Mouse (Mus musculus): ENCODE data around the gene Ccdc171. TPM values are rescaled to one million over a fixed set of nuclear protein-coding genes. Genes with fewer than 3 reads are reported as not detected.
"Not testable (repeated sequence)": the region's sequence is repeated elsewhere in the genome, so short reads cannot be mapped to it uniquely, and the experiment has no call there.

Ccdc171 gene
- polyA plus RNA-seq, 1 experiment from 2014 or later = 4.6 TPM

DNA sequence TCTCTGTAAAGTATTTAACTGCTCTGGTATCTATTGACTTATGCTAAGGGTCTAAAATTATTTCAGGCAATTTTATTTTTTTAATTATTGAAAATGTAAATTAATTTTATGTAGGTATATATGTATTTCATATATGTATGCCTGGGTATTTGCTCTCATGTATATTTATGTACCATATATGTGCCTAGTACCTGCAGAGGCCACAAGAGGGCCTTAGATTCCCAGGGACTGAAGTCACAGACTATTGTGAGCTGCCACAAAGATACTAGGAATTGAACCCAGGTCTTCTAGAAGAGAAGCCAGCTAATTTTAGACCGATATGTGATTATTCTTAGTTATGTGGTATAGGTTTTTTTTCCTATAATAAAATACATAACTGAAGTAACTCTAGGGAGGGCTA, 62.2 kb downstream of the Ccdc171 start:
- Histone ChIP-seq H3K4me3 (no peak overlapping the region), H3K27me3 (no peaks in the 10 kb centered on the region), H3K27ac (no peak overlapping the region), H3K4me2 (replicated peaks) (no peak overlapping the region), H3K9me3 (no peaks in the 10 kb centered on the region), H3K4me1 (no peaks in the 10 kb centered on the region), H3K9ac (no peak overlapping the region), H3K36me3 (no peaks in the 10 kb centered on the region)
- ATAC-seq (ENCODE audit: low FRiP score, low read depth) = no peak
- WGBS = 100% methylated on average over 1 of the region's 1 CpGs

DNA sequence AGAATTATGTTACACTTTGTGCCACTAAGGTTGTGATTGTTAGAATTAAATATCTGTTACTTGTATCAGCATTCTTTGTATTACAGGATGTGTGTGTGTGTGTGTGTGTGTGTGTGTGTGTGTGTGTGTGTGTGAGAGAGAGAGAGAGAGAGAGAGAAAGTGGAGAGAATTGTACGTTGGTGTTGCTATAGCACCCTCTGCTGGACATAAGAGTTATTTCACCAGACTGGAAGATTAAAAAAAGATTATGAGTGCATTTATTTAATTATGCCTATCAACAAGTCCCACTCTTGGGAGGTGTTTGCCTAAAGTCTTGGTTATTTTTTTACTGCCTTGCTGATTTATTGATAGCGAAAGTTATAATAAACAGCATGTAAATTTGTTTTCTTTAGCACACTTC, 71.1 kb downstream of the Ccdc171 start:
- Histone ChIP-seq H3K36me3 (no peaks in the 10 kb centered on the region), H3K4me2 (replicated peaks) (no peak overlapping the region), H3K4me1 (no peaks in the 10 kb centered on the region), H3K4me3 (no peak overlapping the region), H3K9me3 (no peaks in the 10 kb centered on the region), H3K27ac (no peak overlapping the region), H3K27me3 (no peaks in the 10 kb centered on the region), H3K9ac (no peak overlapping the region)
- ATAC-seq (ENCODE audit: low FRiP score, low read depth) = no peak
- 27% methylated on average over 2 of the region's 2 CpGs for WGBS

DNA sequence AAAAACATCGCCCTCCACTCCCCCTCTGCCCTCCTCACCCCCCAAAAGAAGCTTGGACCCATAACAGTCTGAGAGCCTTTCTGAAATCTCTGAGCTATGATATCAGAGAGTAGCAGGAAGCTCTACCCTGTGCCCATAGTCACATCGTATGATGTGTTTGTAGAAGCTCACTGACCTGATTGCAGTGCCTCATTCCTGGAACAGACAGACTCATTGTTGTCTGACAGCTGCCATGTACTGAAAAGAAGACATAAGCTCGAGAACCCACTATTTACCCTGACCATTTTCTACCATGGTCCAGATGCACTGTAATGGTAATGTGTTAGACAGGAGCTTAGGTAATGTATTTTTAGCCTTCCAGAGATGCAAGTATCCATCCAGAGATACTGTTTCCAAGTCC, 85.8 kb downstream of the Ccdc171 start:
- Histone ChIP-seq H3K4me1 (no peaks in the 10 kb centered on the region), H3K27me3 (no peaks in the 10 kb centered on the region), H3K36me3 (no peaks in the 10 kb centered on the region), H3K27ac (no peak overlapping the region), H3K9me3 (no peaks in the 10 kb centered on the region), H3K9ac (no peak overlapping the region), H3K4me3 (no peak overlapping the region), H3K4me2 (replicated peaks) (no peak overlapping the region)
- no peak for ATAC-seq (ENCODE audit: low FRiP score, low read depth)
- 84% methylated on average over 3 of the region's 3 CpGs for WGBS

DNA sequence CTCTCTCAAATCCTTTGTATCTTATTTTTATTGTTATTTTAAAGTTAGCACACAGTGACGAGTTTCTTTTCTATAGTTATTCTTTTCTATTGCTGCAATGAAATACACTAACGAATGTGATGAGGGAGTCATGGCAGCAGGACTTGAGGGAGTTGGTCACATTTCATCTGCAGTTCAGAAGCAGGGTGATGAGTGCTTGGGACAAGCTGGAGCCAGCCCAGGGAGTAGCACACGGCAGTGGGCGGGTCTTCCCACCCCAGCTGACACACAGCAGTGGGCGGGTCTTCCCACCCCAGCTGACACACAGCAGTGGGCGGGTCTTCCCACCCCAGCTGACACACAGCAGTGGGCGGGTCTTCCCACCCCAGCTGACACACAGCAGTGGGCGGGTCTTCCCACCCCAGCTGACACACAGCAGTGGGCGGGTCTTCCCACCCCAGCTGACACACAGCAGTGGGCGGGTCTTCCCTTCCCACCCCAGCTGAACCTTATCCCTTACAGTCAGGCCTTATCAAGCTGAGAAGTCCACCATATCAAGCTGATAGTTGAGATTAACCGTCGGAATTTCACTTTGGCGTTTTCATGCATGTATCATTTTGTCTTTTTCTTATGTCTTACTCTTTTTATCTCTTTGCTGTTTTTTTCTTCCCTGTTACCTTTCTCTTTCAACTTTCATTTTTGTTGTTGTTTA, 97.8 kb downstream of the Ccdc171 start:
- H3K4me1 ChIP-seq; H3K27me3 ChIP-seq; ATAC-seq (ENCODE audit: low FRiP score, low read depth); H3K9me3 ChIP-seq; H3K4me3 ChIP-seq; H3K4me2 ChIP-seq (replicated peaks); H3K36me3 ChIP-seq; H3K9ac ChIP-seq; H3K27ac ChIP-seq: not testable (repeated sequence)
- 26% methylated on average over 11 of the region's 13 CpGs for WGBS

DNA sequence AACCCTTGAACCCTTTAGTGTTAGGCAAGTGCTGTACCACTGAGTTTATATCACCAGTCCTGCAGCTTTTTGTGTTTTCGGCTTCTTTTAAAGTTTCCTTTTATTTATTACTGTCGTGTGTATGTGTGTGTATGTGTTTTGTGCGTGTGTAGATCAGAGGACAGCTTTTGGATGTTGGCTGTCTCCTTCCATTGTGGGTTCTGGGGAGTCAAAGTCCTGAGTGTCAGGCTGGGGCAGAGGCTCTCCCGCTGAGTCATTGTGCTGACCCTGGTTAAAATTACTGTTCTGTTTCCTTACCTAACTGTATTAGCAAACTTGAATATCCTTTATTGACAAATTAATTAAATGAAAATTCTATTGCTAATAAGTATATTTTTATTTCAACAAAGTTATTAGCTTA, 98.4 kb downstream of the Ccdc171 start:
- ATAC-seq (ENCODE audit: low FRiP score, low read depth) = no peak
- no peak overlapping the region for H3K9ac ChIP-seq

DNA sequence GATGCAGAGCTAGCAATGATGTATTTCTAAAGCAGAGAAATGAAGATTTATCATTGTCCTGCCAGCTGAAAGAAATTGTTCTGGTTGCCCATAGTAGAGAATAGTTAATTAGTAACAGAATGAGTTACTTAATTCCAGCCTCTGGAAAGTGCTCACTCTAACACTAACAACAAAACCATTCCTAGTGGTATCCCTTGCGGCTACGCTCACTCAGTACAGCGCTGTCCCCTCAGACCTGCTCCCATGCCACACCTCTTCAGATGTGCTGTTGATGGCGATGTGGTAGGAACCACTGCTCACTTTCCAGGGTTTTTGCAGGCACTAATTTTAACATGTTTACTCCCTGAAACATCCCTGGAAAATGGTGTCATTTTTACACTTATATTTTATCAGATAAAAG, 126.1 kb downstream of the Ccdc171 start:
- no peak for ATAC-seq (ENCODE audit: low FRiP score, low read depth)
- H3K36me3 ChIP-seq = no peaks in the 10 kb centered on the region
- H3K27me3 ChIP-seq = no peaks in the 10 kb centered on the region
- no peak overlapping the region for H3K4me2 ChIP-seq (replicated peaks)
- no peak overlapping the region for H3K4me3 ChIP-seq
- H3K9me3 ChIP-seq = no peaks in the 10 kb centered on the region
- H3K4me1 ChIP-seq = peaks cover 3% of the 10 kb centered on the region
- H3K9ac ChIP-seq = no peak overlapping the region
- WGBS = 86% methylated on average over 4 of the region's 4 CpGs
- no peak overlapping the region for H3K27ac ChIP-seq

More for the DNA sequence above, 98.4 kb downstream of the Ccdc171 start:
- Histone ChIP-seq H3K4me3 (no peak overlapping the region), H3K27ac (no peak overlapping the region), H3K27me3 (no peaks in the 10 kb centered on the region), H3K4me1 (no peaks in the 10 kb centered on the region), H3K36me3 (no peaks in the 10 kb centered on the region), H3K9me3 (no peaks in the 10 kb centered on the region), H3K4me2 (replicated peaks) (no peak overlapping the region)
- 87% methylated on average over 4 of the region's 4 CpGs for whole genome bisulfite sequencing

DNA sequence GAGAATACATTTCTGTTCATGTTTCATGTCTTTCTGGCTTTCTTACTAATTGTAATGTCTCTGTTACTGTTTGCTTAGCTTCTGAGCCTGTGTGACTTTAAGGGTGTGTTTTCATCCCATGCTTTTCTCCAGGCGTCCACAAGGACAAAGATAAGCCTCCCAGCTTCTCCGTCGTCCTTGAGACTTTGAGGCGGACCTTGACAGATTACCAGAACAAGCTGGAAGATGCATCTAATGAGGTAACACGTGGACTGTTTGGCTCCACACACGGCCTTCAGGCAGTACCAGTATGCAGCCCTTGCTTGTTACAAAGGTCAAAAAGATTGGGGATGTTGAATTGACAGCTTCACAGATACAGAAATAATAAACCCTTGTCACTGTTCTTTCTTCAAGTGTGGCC, 130.1 kb downstream of the Ccdc171 start:
- peaks cover 18% of the 10 kb centered on the region for H3K4me1 ChIP-seq
- no peak overlapping the region for H3K9ac ChIP-seq
- H3K36me3 ChIP-seq = no peaks in the 10 kb centered on the region
- H3K4me3 ChIP-seq = no peak overlapping the region
- WGBS = 52% methylated on average over 6 of the region's 6 CpGs
- no peak overlapping the region for H3K27ac ChIP-seq
- no peak overlapping the region for H3K4me2 ChIP-seq (replicated peaks)
- H3K9me3 ChIP-seq = no peaks in the 10 kb centered on the region
- ATAC-seq (ENCODE audit: low FRiP score, low read depth) = no peak
- no peaks in the 10 kb centered on the region for H3K27me3 ChIP-seq

DNA sequence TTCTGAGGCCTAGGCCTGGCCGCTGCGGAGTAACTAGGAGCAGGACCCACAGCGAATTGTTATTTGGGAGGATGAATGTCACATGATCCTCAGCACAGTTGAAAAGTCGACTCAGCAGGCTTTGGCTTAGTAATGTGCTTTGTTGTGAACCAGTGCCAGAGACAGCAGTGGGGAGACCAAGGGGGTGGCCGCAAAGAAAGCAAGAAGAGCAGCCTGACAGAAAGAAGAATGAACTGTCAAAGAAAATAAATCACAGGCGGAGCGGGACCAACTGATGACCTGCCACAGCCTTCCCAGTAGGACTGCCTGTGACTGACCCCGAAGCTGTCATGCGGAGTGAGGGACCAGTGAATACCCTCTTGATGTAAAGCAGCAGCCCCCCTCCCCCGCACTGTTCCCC, 131.2 kb downstream of the Ccdc171 start:
- ATAC-seq (ENCODE audit: low FRiP score, low read depth) = peak; percentile 64; the same call in 1 of the 2 replicates
- 12% methylated on average over 10 of the region's 10 CpGs for WGBS
- no peaks in the 10 kb centered on the region for H3K36me3 ChIP-seq
- no peak overlapping the region for H3K27ac ChIP-seq
- peaks cover 18% of the 10 kb centered on the region for H3K4me1 ChIP-seq
- no peaks in the 10 kb centered on the region for H3K9me3 ChIP-seq
- H3K9ac ChIP-seq = no peak overlapping the region
- no peak overlapping the region for H3K4me3 ChIP-seq
- H3K4me2 ChIP-seq (replicated peaks) = peak overlapping the region; percentile 41
- no peaks in the 10 kb centered on the region for H3K27me3 ChIP-seq

DNA sequence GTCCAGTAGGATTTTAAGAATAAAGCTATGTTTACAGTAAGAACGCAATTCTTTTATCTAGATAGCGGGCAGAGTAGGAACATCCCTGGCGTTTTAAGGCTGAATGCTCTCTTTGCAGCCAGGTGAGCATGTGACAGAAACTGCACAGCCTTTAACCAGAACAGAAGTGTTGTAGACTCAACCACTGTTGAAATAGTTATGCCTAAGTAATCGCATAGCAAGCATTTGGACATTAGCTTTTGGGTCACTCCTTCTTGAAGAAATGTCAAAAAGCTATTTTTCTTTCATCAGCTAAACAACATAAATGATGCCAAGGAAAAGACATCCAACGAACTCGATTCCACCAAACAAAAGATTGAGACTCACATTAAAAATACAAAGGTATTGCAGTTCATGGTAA, 131.7 kb downstream of the Ccdc171 start:
- Histone ChIP-seq H3K4me3 (no peak overlapping the region), H3K9ac (no peak overlapping the region), H3K27ac (no peak overlapping the region), H3K4me2 (replicated peaks) (peak overlapping the region; percentile 41; the same call in 1 of the 2 replicates), H3K36me3 (no peaks in the 10 kb centered on the region), H3K9me3 (no peaks in the 10 kb centered on the region), H3K27me3 (no peaks in the 10 kb centered on the region), H3K4me1 (peaks cover 18% of the 10 kb centered on the region)
- no peak for ATAC-seq (ENCODE audit: low FRiP score, low read depth)
- WGBS = 63% methylated on average over 6 of the region's 6 CpGs

DNA sequence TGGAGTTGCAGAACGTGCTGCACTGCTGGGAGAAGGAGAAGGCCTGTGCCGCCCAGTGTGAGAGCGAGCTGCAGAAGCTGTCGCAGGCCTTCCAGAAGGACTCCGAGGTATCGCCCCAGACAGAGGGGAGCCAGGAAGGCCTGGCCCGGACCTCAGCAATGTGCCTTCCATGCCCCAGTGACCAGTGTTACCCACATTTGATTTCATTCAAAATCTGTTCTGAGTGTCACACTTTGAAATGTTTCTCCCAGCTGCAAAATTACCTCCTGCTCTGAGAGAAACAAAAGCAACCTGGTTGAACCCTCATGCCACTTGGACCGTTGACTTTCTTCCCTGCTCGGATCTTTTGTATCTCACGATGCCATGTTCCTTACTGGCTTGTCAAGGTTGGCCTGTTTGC, 133.1 kb downstream of the Ccdc171 start:
- Histone ChIP-seq H3K4me1 (peaks cover 18% of the 10 kb centered on the region), H3K9ac (no peak overlapping the region), H3K4me2 (replicated peaks) (no peak overlapping the region), H3K4me3 (no peak overlapping the region), H3K9me3 (no peaks in the 10 kb centered on the region), H3K36me3 (no peaks in the 10 kb centered on the region), H3K27me3 (no peaks in the 10 kb centered on the region), H3K27ac (no peak overlapping the region)
- WGBS = 79% methylated on average over 10 of the region's 10 CpGs
- ATAC-seq (ENCODE audit: low FRiP score, low read depth) = no peak

DNA sequence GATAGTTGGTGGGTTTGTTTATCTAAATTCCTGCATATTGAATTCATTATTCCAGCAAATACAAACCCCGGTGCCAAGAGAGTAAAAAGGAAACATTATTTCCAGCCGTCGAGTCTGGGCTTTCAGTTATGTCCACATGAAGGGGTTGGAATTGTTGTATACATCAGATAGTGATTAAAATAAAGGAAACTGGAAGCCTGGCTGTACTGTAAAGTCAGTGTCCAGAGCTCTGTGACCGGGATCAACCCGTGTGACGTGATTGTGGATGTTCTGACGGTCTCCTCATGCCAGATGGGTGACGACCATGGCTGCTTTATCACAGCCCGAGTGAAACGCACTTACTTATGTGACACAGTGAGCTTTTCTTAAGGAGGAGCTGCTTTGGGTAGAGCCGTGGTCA, 134.1 kb downstream of the Ccdc171 start:
- H3K9ac ChIP-seq = no peak overlapping the region
- H3K9me3 ChIP-seq = no peaks in the 10 kb centered on the region
- no peaks in the 10 kb centered on the region for H3K36me3 ChIP-seq
- H3K27ac ChIP-seq = no peak overlapping the region
- H3K4me1 ChIP-seq = peaks cover 18% of the 10 kb centered on the region
- no peaks in the 10 kb centered on the region for H3K27me3 ChIP-seq
- ATAC-seq (ENCODE audit: low FRiP score, low read depth) = no peak; the same call in 1 of the 2 replicates
- H3K4me3 ChIP-seq = no peak overlapping the region
- H3K4me2 ChIP-seq (replicated peaks) = peak overlapping the region; percentile 25
- 52% methylated on average over 11 of the region's 11 CpGs for WGBS

DNA sequence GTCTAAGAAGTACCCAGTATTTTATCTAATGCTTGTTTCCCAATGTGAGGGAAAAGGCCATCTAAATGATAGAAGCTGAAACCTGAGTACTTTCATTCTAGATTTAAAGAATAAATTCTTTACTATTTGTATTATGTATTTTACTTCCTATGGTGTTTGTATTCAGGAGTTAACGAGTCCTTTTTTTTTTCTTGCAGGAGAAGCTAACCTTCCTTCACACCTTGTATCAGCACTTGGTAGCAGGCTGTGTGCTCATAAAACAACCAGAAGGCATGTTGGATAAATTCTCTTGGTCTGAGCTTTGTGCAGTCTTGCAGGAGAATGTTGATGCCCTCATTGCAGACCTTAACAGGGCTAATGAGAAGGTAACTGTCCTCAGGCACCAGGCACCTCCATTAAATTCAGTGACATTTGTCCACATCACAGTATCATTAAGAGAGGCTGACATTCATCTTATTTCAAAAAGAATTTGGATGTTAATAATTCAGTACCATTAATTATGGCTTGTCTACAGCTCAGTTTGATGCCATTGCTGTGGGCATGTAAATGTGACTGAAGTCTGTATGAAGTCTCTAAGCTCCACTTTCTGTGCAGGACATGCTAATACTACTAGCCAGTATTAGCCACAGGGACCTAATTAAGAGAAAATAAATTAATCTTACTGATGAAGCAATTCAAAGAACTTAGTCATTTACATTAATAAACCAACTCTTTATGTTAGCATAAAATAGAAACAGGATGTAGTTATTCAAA, 136.3 kb downstream of the Ccdc171 start:
- WGBS = 39% methylated on average over 1 of the region's 1 CpGs
- H3K4me1 ChIP-seq = peaks cover 13% of the 10 kb centered on the region
- no peak overlapping the region for H3K4me2 ChIP-seq (replicated peaks)
- H3K27me3 ChIP-seq = no peaks in the 10 kb centered on the region
- H3K9ac ChIP-seq = no peak overlapping the region
- H3K36me3 ChIP-seq = no peaks in the 10 kb centered on the region
- H3K9me3 ChIP-seq = peaks cover 3% of the 10 kb centered on the region
- H3K4me3 ChIP-seq = no peak overlapping the region
- no peak overlapping the region for H3K27ac ChIP-seq
- no peak for ATAC-seq (ENCODE audit: low FRiP score, low read depth)

DNA sequence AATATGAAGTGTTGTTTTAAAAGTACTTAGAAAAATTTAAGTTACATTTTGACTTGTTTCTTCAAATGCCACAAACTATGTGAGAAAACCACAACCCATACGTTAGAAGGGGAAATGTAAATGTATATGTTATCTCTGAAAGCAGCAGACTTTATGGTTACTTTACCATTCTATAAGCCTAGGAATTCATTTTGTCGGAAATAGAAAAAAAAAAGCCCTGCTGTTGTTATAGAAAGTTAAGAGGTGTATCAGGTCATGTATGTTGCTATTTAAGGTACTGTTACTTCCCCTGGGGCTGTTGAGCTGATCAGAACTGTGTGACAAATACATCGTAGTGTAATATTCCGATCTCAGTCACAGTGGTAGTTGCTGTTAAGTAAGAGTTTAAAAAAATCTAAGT, 137.0 kb downstream of the Ccdc171 start:
- WGBS = 72% methylated on average over 4 of the region's 4 CpGs
- peaks cover 5% of the 10 kb centered on the region for H3K9me3 ChIP-seq
- H3K27me3 ChIP-seq = no peaks in the 10 kb centered on the region
- H3K36me3 ChIP-seq = no peaks in the 10 kb centered on the region
- no peak for ATAC-seq (ENCODE audit: low FRiP score, low read depth)
- H3K27ac ChIP-seq = no peak overlapping the region
- no peak overlapping the region for H3K9ac ChIP-seq
- no peak overlapping the region for H3K4me3 ChIP-seq
- H3K4me2 ChIP-seq (replicated peaks) = no peak overlapping the region
- H3K4me1 ChIP-seq = peaks cover 10% of the 10 kb centered on the region
